Mouse (Mus musculus) WW6 (cell line): ENCODE measurements around the gene Wee2.
A peak's percentile ranks its signal among the peaks of the same experiment; 100 is the strongest.

Experiments used
- DNase-seq: peaks from one replicate; pipeline ENCODE4 v3.0.0-alpha.2; 2013; ENCODE audit warnings: low read depth, low spot score

Wee2 gene

GRCm38 (mm10) chr6:40435151-40436046 is 3.5 kb upstream of the Wee2 start:
- no peak for DNase-seq

DNA sequence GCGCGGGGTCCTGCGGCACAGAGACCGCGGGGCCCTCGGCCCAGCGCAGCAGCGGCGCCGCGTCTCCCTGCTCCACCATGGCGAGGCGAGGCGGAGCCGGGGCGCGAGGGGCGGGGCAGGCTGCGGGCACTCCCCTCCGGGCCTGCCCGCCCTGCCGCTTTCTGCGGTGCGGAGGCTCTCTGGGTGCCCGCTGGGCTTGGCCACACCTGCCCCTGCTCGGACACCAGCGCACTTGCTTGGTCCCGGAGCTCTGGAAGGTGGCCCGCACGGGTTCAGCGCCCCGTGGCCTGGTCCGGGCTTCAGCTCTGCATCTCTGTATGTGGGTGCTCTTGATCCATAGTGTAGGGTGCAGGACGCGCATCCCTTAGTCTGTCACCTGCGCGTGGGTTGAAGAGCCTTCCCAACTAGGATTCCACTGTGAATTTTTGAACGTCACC is 2.8 kb upstream of the Wee2 start, which contains the start of gene E330009J07Rik:
Gene E330009J07Rik, minus strand, starts transcription at position 89 of the 437 bp plus-strand sequence.
- DNase-seq: no peak

- no peak for DNase-seq
Measured at GRCm38 (mm10) chr6:40439731-40440130, 843 bp downstream of the Wee2 start.

GRCm38 (mm10) chr6:40441276-40441675 is 2.4 kb downstream of the Wee2 start:
- DNase-seq: no peak

- DNase-seq: no peak
Measured at GRCm38 (mm10) chr6:40441755-40442154, 2.9 kb downstream of the Wee2 start.

GRCm38 (mm10) chr6:40443281-40443928 is 4.5 kb downstream of the Wee2 start:
- DNase-seq: no peak

DNA sequence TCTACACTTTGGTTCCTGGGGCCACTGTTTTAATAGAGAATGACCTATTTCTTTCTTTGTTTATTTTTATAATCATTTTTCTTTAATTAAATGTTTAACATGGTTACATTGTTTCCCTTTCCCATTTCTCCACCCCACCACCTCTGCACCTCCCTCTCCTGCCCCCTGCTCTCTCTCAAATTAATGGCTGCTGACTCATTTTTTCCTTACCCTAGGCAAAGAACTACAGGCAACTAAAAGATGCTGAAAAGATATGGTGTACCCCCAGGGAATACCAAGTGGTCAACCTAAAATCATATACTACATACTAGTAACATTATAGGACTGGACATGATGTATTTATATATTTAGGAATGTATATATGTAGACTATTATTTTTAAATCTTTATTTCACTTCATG is 9.7 kb downstream of the Wee2 start:
- DNase-seq: no peak

- DNase-seq: no peak
Measured at GRCm38 (mm10) chr6:40454436-40455041, 15.7 kb downstream of the Wee2 start.

DNA sequence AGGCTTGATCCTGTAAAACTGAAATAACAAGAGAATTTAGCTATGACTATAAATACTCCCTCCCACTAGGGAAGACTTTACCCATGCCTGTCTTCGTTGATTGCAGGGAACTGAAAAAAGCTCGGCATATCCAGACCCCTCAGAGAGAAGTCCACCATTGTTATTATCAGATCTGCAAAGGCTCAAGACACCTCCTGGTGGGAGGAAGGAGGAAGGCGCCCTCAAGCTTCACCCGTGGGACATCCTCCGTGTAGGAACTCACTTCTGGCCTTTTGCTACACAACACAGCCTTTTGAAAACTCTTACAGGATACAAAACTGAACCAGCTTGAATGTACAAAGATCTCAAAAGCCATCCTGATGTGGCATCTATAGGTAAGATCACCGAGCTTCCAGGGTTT is 26.8 kb downstream of the Wee2 start:
- DNase-seq: no peak

DNA sequence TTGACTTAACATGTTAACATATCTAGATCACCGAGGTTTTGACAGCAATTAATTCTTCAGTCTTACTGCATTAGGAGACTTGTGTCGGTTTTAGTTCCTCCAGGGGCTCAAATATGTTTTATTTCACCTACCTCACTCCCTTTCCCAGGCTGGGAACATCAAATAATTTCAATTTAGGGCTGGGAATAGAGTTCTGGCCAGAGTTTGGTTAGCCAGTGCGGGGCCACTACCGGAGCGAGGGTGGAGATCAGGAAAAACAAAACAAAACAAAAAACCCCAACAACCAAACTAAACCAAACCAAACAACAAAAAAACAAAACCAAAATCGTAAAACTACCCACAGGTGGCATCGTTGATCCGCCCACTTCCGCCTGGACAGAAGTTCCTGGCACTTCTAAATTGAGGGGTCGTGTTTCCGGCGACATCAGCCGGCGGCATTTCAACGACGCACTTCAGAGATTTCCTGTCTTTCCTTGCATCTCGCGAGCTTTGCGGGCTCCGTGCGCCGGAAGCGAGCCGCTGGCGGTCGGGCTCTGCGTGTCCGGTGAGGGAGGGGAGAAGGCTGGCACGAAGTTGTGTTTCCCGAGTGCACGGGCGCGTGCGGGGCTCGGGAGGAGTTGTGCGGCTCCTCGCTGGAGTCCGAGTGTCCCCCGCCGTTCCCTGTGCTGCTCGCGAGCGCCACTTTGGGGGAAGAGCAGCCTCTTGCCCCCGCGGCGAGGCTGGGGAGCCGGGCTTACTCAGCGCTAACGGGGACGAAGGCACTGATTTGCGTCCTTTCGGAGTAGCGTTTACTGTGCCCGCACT is 32.2 kb downstream of the Wee2 start, which contains the start of gene Ssbp1:
Gene Ssbp1, plus strand, starts transcription at position 437 of the 804 bp plus-strand sequence.
- DNase-seq: peak; percentile 84

DNA sequence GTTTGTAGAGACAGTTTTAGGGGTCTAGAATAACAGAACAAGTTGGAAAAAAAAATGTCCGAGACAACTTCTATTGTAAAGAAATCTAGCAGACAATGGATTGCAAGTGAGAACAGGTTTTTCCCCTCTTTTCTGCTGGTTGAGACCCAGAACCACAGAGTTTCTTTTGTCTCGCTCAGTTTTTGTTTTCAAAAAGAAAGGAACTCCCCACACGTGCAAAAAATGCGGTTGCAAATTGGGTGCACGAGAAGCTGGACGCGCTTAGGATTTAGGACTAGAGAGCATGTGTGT is 32.8 kb downstream of the Wee2 start:
- DNase-seq: no peak

- DNase-seq: no peak
Measured at GRCm38 (mm10) chr6:40476132-40476531, 37.2 kb downstream of the Wee2 start.

- DNase-seq: no peak
Measured at GRCm38 (mm10) chr6:40479705-40480104, 40.8 kb downstream of the Wee2 start.

DNA sequence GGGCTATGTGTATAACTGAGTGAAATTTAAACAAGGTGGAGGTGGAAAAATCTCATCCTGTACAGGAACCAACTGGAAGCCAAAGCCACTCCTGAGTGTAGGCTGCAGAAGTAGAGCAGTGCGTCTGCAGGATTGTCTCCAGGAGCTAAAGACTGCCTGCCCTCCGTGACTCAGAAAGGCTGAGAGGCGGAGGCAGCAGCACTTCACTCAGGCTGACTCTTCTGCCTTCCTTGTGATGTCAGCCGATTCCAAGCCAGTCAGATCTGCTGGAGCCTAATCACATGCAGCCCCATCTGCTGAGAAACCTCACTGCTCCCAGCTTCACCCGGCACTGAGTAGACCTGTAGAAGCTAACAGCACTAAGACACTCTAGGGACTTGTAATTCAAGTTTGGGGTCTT is 43.4 kb downstream of the Wee2 start:
- DNase-seq: no peak

GRCm38 (mm10) chr6:40490933-40491332 is 52.0 kb downstream of the Wee2 start, which contains the start of gene Tas2r137:
TSS of gene Tas2r137 (plus strand) at chr6:40491233.
- DNase-seq: no peak

GRCm38 (mm10) chr6:40493229-40493628 is 54.3 kb downstream of the Wee2 start, which contains the start of gene Tas2r108:
TSS of gene Tas2r108 (plus strand) at chr6:40493529.
- no peak for DNase-seq
